Mouse (Mus musculus) layer of hippocampus, adult 18-20 months (tissue): ENCODE measurements around the gene Acsbg1. TPM values are rescaled to one million over a fixed set of nuclear protein-coding genes. Genes with fewer than 3 reads are reported as not detected.
"Not testable (repeated sequence)": the region's sequence is repeated elsewhere in the genome, so short reads cannot be mapped to it uniquely, and the experiment has no call there.

Experiments
- DNase-seq, 2 experiments: peaks; one replicate each; pipeline ENCODE4 v3.0.0; 2022; ENCODE audit warnings: low spot score in 2 of 2
- long read RNA-seq: library from polyadenylated mRNA; stranded (forward); transcript quantifications from one replicate; pipeline ENCODE4 v2.0.0, GENCODE M21; 2021
- total RNA-seq, 2 experiments: library from RNA; stranded (reverse); gene quantifications; 2 replicates each; pipeline ENCODE4 v1.2.3; 2021

Gene Acsbg1
- total RNA-seq, result 100 to 1,000 TPM; 106 to 117 TPM
- long read RNA-seq, transcript Acsbg1-201 (14 exons, 2,880 nt), result major isoform, 298 of 324 reads
- long read RNA-seq, partial matches to known transcripts, result 18 of 324 reads
- long read RNA-seq, other reads (novel, unspliced or antisense), result 8 of 324 reads

DNA sequence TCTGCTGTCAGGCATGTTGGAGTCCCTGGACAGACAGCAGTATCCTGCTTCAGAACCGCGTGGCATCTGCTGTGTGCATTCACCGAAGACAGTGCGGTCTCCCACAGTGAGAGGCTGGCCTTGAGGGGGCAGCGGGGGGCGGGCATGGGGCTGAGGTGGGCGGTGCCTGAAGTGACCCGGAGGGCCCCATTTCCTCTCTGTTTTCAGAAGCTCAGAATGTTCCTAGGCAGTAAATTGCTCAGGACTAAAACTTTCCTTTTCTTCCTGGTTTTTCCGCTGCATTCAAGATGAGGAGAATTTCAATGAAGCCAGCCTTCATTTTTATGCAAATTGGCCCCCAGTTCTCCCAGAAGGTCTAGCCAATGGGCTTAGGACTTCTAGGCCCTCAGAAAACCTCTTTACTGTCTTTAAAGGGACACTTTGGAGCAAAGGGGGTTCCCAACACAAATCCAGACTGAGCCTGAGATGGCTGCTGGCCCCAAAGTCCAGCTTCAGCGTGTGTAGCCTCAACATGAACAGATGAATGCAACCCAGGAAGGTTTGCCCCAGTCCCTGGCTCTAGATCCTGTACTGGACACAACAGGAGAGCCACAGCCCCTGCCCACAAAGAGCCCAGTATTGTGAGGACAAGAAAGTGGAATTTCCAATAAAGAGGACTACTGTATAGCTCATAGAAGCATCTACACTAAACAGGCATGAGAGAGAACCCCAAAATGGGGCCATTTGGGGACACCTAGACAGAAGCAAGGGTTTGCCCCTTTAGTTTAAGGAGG is at the start of gene Acsbg1:
TSS of gene Acsbg1 (minus strand) at position 266 of the 773 bp plus-strand sequence.
- DNase-seq, result peak in 1 of 2 experiments; percentile 33

DNA sequence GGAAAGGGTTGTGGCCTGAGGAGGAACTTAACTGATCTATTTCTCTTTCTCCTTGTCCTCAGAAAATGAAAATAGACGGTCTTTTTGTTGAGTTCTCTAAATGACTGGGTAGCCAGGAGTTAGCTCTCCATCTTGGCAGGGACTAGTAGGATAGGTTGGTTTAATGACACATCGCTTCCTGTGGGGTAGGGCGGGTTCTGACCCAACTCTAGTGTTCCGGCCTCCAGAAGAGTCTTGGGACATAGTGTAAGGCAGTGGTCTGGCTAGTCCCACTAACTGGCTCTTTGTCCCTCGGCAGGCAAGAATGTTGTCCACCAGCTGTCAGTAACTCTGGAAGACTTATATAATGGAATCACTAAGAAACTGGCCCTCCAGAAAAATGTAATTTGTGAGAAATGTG is 46.4 kb upstream of the Acsbg1 start:
- DNase-seq, result no peak

DNA sequence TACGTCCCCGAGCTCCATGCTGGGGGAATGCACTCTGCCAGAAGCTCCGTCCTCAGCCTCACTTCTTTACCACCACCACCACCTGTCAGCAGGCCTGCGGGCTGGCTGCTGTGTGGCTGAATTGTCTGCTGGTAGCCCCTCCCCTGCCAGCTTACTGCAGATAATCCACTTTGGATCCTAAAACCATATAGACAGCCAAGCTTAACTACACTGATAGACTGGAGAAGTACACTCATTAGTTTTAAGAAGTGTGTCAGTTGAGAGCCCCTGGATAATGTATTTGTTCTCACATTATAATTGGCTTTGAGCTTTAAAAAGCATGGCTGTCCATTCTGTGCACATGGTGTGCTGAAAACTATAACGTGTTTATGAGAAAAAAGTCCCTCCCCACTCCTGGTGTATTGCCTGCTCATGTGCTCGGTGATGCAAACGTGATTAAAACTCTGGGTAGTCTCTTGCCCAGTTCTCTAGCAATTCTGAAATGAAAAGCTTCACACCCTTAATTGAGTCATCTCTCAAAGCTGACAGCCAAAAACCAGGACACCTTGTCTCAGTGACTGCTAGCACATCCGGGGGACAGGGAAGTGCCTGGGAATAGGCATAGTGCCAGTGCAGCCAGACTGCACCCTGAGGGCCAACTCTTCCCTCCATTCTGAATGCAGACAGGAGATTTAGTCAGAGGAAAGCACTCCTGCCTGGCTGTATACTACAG is 45.8 kb upstream of the Acsbg1 start:
- DNase-seq, result no peak

DNA sequence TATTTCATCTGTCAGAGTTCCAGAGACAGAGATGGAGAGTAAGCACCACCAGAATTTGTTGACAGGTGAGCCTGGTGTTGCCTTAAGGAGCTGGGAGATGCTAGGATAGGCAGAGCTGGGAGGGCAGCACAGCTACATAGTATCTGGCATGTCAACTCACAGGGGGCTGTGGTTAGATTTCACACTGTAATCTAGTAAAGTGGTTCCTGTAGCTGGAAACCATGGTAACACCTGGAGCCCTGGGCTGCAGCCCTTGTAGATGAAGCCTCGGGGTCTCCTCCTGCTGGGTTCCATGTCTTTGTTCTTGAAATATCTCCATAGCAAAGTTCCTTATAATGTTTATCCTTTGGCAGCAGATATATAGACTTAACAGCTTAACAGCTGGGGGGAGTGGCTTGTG is 43.9 kb upstream of the Acsbg1 start:
- no peak for DNase-seq

DNA sequence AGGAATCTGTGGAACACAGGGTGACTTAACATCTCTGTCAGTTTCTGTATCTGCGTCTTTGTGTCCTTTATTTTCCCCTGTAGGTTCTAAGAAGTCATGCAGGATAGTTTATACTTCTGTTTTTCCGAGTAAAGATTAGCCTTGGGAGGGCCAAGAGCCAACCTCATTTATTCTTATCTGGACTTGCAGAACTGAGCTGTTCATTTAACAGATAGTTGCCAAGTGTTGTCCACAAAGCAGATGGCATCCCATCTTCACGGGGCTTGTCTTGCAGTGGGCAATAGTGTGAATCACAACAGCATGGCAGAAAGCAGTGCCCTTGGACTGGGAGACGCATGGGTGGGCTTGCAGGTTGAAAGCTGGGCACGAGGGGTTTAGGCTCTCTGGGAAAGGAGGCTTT is 42.7 kb upstream of the Acsbg1 start:
- no peak for DNase-seq

DNA sequence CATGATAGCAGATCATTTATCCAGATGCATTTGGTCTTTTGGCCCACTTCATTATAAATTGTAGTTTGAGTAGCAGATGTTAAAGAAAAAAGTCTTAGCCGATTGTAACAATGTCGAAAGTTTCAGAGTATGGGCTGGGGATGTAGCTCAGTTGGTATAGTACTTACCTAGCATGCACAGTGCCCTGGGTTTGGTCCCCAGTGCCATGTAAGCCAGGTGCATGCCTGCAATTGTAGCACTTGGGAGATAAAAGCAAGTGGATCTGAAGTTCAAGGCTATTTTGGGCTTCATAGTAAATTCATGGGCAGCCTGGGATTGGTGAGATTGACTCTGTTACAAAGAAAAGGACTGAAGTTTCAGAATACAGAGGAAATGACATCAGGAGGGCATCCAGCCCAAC is 40.9 kb upstream of the Acsbg1 start:
- no peak for DNase-seq

DNA sequence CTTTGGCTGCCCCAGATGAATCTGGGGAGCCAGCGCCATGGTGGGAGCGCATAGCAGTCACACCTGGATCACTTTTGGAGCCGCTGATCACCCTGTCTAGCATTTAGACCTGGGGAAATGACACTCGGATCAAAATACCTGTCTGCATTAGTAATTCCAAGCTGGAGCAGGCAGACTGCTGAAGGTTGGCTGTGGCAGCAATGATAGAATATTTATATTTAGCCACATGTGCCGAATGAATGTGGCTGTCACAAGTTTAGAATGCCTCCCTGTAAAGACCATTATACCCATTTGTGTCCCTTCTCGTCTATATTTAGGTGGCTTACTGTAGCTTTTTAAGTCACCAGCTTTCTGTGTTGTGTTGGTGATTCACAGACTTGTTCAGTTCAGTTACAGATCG is 39.1 kb upstream of the Acsbg1 start:
- DNase-seq, result no peak

DNA sequence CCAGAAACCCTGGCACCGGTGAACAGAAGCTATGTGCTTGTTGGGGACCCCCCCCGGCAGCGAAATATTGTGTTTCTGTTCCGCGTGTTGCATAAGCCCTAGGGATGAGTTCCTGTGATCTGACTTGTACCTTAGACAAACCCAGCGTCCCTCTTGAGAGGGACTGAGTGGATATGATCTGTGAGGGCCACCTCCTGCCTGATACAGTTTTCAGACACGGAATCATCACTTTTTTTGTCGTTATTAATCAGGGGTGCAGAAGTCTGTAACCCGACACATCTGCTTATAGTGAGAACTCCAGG is 38.5 kb upstream of the Acsbg1 start:
- no peak for DNase-seq

DNA sequence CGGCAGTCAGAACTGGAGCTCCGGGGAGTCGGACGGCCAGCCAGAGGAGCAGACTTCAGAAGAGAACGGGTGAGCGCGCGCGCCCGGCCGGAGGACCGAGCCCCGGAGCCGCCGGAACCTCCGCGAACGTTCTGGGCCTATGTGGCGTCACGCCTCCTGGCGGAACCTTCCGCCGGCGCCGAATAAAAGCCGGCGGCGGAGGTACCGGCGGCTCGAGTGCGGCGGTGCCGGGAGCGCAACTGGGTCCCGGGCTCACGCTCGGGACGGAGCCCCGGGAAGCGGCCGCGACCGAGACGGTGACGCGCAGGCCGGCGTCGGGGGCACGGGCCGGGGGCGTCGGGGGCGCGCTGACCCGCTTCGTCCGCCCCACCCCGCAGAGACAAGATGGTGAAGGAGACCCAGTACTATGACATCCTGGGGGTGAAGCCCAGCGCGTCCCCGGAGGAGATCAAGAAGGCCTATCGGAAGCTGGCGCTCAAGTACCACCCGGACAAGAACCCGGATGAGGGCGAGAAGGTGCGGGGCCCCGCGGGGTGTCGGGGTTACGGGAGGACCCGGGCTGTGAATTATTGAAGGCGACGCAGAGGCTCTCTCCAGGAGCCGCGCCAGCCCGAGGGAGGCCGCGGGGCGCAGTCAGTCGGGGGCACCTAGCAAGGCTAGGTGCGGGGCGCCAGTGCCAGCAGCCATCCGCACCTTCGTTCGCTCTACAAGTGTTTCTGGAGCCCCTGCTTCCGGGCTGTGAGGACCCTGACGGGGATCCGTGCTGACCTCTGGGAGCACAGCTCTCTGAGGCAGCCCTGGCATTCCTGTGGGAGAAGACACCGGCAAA is 37.9 kb upstream of the Acsbg1 start:
- DNase-seq, result peak; percentile 70 to 85

DNA sequence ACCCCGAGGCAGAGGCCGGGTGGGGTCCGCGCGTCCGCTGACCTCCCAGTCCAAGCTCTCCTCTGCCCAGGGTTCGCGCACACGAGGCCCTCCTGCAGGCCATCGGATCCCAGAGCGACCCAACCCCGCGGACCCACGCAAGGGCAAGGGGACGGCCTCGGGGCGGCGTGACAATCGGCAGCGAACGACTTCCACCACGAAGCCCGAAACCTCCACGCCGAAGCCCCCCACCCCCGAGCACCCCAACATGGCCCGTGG is 37.3 kb upstream of the Acsbg1 start:
- no peak for DNase-seq

DNA sequence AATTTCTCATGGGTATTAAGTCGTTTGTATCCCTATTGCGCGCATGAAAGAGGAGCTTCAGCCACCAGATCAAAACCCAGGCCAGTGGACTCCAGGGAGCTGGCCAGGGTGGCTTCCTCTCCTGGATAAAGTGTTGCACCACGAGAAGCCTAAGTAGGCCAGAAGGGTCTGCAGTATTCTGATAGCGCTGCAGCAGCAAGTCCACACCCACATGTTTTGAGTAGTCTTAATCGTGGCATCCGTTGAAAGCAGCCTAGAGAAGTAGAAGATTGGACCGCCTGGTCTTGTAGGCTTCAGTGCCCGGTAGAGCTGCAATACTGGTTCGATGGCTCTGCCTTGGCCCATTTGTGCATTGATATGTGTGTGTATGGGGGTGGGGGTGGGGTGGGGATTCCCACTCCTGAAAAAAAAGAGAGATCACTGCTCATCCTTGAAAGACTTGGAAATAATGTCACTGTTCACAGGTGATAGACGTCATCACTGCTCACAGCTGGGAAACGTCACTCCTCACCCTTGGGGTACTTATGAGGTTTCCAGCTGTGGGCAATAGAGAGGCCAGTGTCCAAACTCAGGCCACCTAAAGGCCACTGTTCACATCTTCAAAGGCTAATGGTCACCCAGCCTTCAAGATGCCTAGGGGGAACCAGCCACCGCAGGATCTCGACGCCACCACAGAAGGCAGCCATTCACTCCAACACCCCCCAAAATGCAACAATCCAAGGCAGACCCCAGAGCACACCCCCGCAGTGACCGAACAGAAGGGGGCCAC is 36.8 kb upstream of the Acsbg1 start, which contains the start of gene Dnaja4:
TSS of gene Dnaja4 (plus strand) at position 556 of the 769 bp plus-strand sequence.
- DNase-seq, result no peak

DNA sequence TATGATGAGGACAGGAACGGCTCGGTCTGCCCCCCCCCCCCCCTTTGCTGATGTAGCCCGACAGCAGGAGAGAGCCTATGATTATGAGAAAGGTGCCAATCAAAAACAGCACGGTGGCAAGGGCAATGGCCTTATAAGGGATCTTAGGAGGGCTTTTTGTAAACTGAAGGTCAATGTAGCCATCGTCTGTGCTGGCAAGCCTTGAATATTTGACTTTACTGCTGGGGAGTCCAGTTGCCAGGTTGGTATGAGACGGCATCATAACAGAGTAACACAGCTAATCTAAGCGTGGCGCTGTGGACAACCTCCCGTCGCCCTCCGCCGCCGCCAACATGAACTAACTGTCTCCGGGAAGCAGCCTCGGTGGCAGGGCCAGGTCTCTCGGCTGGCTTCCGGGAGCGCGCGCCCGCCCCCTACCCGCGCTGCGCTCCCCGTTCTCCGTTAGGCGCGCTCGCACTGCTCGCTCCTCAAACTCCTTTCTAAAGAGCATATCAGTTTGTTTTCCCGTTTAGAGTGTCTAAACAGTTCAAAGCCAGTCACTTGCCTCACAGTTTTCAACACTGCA is 29.7 kb upstream of the Acsbg1 start:
- DNase-seq, result not testable (repeated sequence)

DNA sequence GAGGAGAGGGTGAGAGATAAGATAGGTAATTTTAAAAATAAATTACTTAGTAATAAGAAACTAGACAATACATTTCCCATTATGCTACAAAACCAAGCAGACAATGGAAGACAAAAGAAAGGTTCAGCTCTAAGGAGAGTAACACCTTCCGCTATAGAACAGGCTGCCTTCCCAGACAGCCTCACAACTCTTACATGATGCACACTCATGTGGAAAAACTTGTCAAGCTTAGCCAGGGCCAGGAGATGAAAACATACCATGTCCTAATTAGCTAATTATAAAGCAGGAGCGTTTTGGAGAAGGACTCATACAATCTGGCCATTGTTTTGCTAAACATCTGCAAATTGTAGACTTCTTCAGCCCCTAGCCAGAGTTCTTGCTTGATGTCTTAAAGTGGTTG is 29.0 kb upstream of the Acsbg1 start:
- not testable (repeated sequence) for DNase-seq

DNA sequence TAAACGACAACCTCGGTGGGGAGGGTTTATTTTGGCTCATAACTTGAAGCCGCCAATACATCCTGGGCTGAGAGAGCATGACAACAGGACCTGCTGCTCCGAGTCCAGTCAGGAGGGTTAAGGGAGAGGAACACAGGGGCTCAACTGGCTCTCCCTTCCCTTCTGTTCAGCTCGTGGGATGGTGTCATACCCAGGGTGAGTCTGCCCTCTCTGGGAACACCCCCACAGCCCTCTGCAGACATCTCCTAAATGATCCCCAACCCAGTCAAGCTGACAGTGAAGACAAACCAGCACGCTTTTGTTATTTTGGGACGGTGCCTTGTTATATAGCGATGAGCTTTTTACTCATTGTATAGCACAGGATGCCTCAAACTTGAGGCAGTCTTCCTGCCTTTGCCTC is 27.8 kb upstream of the Acsbg1 start:
- no peak for DNase-seq

DNA sequence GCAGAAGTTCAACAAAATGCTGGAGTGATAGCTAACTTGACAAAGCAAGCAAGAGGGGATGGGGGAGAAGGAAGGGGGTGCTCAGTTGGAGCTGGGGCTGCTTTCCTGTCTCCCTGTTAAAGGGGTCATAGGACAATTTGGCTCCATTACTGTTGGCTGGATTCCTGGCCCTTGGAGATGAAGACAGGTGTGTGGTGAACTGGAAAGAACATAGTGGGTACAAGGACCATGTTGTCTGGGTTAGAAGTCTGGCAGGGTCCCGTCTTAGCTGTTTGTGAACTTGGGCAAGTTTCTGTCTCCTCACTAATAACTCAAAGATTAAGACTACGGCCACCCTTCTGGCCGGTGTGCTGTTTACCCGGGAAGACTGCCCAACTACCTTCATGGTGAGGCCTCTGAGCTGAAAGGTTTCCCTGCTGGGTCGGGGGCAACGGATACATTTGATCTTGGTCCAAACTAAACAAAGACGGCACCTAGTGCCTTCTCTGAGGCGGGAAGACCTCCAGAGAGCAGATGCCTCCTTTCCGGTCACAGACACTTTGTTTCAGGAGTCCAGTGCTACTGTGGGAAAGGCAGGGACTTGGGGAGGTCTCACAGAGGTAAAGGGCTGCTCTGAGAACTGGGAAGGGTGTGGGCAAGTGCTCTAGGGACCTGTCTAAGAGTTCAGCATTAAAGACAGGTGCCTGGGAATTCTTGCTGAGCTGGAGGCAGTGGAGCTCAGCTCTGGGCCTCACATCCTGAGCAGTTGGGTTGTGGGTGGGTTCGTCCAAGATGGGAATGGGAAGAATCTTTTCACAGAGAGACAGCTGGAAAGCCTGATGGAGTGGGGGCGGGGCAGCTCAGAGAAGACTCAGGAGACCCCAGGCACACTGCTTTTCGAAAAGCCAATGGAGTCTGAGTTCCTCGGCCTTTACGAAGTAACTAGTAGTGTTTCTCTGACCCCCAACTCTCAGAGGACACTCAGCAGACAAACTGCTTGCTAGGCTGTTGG is 25.9 kb upstream of the Acsbg1 start:
- peak; percentile 43 to 78 for DNase-seq

DNA sequence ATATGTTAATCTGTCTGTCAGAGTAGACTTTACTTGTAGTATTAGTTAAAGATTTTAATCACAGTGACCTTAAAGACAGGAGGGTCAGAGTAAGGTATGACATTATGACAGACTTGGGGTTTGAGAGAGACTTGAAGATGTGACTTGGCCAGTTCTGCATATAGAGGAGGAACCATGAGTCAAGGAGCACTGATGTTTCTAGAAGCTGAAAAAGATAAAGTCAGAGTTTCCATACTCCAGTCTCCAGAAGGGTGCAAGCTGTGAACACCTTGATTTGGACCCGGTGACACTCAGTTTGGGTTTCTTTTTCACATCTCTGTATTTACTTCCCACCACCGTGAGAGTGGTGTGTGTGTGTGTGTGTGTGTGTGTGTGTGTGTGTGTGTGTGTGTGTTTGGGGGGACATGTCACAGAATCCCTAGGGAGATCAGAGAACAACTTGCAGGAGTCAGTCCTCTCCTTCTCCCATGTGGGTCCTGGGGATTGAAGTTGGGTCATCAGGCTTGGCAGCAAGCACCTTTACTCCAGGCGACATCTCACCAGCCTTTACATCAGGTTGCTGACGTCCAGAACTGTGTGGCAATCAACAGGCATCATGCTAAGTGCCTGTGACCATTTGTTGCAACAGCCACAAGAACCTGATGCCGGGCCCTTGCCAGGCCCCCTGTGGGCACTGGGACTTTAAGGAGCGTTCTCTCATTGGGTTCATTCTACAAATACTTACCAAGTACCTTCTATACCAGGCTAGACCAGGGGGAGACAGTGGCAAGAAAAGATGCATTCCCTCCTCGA is 22.3 kb upstream of the Acsbg1 start:
- DNase-seq, result no peak

DNA sequence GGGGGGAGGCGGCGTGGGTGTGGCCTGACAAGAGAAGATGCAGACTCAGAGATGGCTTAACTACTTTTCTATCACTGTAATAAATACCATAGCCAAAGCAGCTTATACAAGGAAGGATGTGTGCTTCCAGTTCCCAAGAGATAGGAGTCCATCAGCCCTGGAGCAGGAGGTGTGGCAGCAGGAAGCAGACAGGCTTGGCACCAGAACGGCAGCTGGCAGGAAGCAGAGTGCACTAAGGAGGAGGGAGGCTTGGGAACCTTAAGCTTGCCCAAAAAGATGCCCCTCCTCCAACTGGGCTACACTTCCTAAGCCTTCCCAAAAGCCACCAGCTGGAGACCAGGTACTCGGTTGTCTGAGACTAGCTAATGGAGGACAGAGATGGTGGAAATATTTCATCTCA is 21.2 kb upstream of the Acsbg1 start:
- no peak for DNase-seq

DNA sequence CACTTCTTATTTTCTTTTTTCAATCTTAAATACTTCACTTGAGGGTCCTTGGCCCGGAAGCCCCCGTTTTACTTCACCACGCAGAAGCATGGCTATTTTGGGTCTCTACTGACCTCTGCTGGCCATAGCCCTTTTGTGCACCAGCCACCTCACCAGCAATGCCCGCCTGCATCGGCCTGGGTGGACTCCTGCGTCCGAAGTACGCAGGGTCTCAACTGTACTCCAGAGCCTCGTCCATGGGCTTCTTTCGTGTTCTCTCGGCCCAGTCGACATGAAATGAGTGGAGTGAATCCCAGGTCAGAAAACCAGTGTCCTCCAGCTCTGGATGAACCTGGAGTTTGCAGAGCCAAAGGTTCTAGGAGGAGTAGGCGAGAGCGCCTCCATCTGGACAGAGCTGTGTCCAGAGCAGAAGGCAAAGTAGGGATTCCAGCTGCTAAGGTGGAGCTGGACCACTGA is 14.9 kb upstream of the Acsbg1 start:
- peak; percentile 54 to 86 for DNase-seq

DNA sequence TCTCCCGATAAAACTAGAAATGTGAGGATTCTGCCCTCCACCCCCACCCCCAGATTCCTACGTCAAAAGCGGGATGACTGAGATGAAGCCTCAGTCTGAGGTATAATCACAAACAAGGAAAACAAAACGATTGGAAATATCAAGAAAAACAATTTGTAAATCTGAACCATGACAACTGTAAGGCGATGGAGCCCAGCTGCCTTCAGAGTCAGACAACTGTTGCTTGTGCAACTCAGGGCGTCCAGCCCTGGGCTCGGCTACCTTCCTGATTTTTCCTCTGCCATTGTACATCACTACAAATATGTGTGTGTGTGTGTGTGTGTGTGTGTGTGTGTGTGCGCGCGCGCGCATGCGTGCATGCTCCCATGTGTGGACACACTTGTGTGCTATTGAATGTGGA is 12.2 kb upstream of the Acsbg1 start:
- no peak for DNase-seq
